Mouse (Mus musculus): Measurements from ENCODE around the gene Josd2.

GRCm38 (mm10) chr7:44428968-44429521 is 38.7 kb upstream of the Josd2 start, which contains the start of gene Lrrc4b:
- TF ChIP-seq CTCF (IDR thresholded peaks at IDR 0.05; ENCODE audit: low read depth, low read length) (no peak), POLR2A (IDR thresholded peaks at IDR 0.05; ENCODE audit: extremely low read depth, insufficient read depth, low read length) (no peak)
